Mouse (Mus musculus): ENCODE measurements around the gene Nop9. TPM values are rescaled to one million over a fixed set of nuclear protein-coding genes. Genes with fewer than 3 reads are reported as not detected.

Nop9 gene
- total and polyA plus RNA-seq, 2 experiments from 2014 or later: 17.3 to 30.4 TPM

- no peak for DNase-seq (ENCODE audit: low spot score)
- Histone ChIP-seq H3K4me2 (ENCODE audit: low read depth, low read length, poor library complexity, severe bottlenecking) (no peak overlapping the region), H3K27me3 (ENCODE audit: insufficient read depth, low read length) (0 out of 2 replicates have a peak, but pooled peaks cover 5% of the 10 kb centered on the region), H3K36me3 (ENCODE audit: insufficient read depth, low read length) (no peaks in the 10 kb centered on the region), H3K9ac (replicated peaks; ENCODE audit: low read length, poor library complexity, severe bottlenecking) (no peak overlapping the region), H3K4me1 (ENCODE audit: insufficient read depth, low read length) (no peaks in the 10 kb centered on the region), H3K9me3 (ENCODE audit: low read length) (no peaks in the 10 kb centered on the region), H3K27ac (ENCODE audit: low read depth, low read length) (no peak overlapping the region), H3K4me3 (ENCODE audit: low read depth, low read length) (no peak overlapping the region)
- no peak for TF ChIP-seq CTCF (IDR thresholded peaks at IDR 0.05)
- no peak for ATAC-seq (ENCODE audit: low FRiP score)
- 86% methylated on average over 4 of the region's 4 CpGs for WGBS
Measured at GRCm38 (mm10) chr14:55709509-55709908, 36.0 kb upstream of the Nop9 start.

- WGBS: 77% methylated on average over 7 of the region's 7 CpGs
- DNase-seq (ENCODE audit: low spot score): no peak
- H3K4me1 ChIP-seq (ENCODE audit: insufficient read depth, low read length): no peaks in the 10 kb centered on the region
- peaks cover 9% of the 10 kb centered on the region for H3K36me3 ChIP-seq (ENCODE audit: insufficient read depth, low read length)
- H3K9me3 ChIP-seq (ENCODE audit: low read length): no peaks in the 10 kb centered on the region
- no peak overlapping the region for H3K4me2 ChIP-seq (ENCODE audit: low read depth, low read length, poor library complexity, severe bottlenecking)
- H3K27me3 ChIP-seq (ENCODE audit: insufficient read depth, low read length): 0 out of 2 replicates have a peak, but pooled peaks cover 5% of the 10 kb centered on the region
- TF ChIP-seq CTCF (IDR thresholded peaks at IDR 0.05): no peak
- no peak overlapping the region for H3K4me3 ChIP-seq (ENCODE audit: low read depth, low read length)
- no peak for ATAC-seq (ENCODE audit: low FRiP score)
- H3K9ac ChIP-seq (replicated peaks; ENCODE audit: low read length, poor library complexity, severe bottlenecking): no peak overlapping the region
- no peak overlapping the region for H3K27ac ChIP-seq (ENCODE audit: low read depth, low read length)
Measured at GRCm38 (mm10) chr14:55711786-55712185, 33.7 kb upstream of the Nop9 start.

DNA sequence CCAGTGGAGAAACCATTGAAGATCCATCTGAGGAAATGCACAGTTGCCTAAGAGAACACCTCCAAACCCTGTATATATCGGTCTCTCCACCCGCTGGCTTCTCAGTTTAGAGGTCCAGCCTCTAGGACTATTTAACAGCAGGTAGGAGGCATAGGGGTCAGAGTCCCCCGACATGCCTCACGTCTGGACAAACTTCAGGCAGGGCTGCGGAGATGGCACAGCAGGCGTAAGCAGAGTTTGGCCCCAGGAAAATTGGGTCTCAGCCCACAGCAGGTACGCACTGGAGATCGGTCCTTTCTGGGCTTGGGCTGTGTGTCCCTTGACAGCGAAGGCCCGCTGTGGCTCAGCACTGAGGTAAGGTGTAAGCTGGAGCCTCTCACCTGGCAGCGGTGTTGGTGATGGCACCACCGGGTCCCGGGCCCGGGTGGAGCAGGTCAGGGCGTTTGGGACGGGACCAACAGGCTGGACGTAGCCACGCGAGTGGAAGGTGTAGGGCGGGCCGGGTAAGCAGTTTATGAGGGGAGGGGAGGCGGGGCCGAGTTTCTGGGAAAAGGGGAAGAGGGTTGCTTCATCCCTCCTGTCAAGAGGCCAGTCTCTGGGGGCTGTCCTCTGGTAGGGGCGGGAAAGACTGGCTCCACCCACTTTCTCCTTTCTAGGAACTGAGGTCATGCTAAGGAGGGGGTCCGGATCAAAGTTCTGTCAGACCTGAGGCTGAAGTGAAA lies 32.3 kb upstream of the Nop9 start:
- no peak for ATAC-seq (ENCODE audit: low FRiP score)
- Histone ChIP-seq H3K27ac (ENCODE audit: low read depth, low read length) (no peak overlapping the region), H3K4me2 (ENCODE audit: low read depth, low read length, poor library complexity, severe bottlenecking) (no peak overlapping the region), H3K4me1 (ENCODE audit: insufficient read depth, low read length) (no peaks in the 10 kb centered on the region), H3K9me3 (ENCODE audit: low read length) (no peaks in the 10 kb centered on the region), H3K27me3 (ENCODE audit: insufficient read depth, low read length) (0 out of 2 replicates have a peak, but pooled peaks cover 5% of the 10 kb centered on the region), H3K9ac (replicated peaks; ENCODE audit: low read length, poor library complexity, severe bottlenecking) (no peak overlapping the region), H3K36me3 (ENCODE audit: insufficient read depth, low read length) (peaks cover 19% of the 10 kb centered on the region), H3K4me3 (ENCODE audit: low read depth, low read length) (no peak overlapping the region)
- DNase-seq (ENCODE audit: low spot score): no peak
- 17% methylated on average over 24 of the region's 25 CpGs for WGBS
- no peak for TF ChIP-seq CTCF (IDR thresholded peaks at IDR 0.05)

- Histone ChIP-seq H3K9ac (replicated peaks; ENCODE audit: low read length, poor library complexity, severe bottlenecking) (no peak within 1 kb of the TSS), H3K4me2 (ENCODE audit: low read depth, low read length, poor library complexity, severe bottlenecking) (no peak within 1 kb of the TSS), H3K4me3 (ENCODE audit: low read depth, low read length) (no peak within 1 kb of the TSS), H3K4me1 (ENCODE audit: insufficient read depth, low read length) (no peaks in the 10 kb centered on the region), H3K36me3 (ENCODE audit: insufficient read depth, low read length) (peaks cover 23% of the 10 kb centered on the region), H3K27me3 (ENCODE audit: insufficient read depth, low read length) (0 out of 2 replicates have a peak, but pooled peaks cover 5% of the 10 kb centered on the region), H3K9me3 (ENCODE audit: low read length) (no peaks in the 10 kb centered on the region), H3K27ac (ENCODE audit: low read depth, low read length) (no peak within 1 kb of the TSS)
- ATAC-seq (ENCODE audit: low FRiP score) (no peak), DNase-seq (ENCODE audit: low spot score) (no peak)
- 43% methylated on average over 4 of the region's 4 CpGs for WGBS
- no peak for TF ChIP-seq CTCF (IDR thresholded peaks at IDR 0.05)
Measured at GRCm38 (mm10) chr14:55713729-55714122, 31.8 kb upstream of the Nop9 start, which contains the start of gene Tgm1. TSS of gene Tgm1 (minus strand) at chr14:55713926.

DNA sequence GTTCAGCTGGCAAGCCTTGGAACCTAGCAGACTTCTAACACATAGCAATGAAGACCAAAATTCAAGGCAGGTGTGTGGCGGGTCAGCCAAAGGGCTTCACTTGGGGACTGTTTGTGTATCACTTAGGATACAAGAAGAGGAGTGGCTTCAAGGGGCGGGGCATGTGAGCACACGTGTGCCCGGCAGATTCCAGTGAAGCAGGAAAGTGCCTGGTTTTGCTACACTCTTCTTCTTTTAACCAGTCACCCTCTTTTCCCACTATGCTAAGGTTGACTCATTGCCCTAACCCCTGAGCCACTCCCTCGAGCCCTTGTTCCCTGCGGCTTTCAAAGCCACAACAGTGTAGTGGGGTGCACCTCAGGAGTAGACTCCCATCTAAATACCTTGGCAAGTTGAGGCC lies 30.6 kb upstream of the Nop9 start:
- Histone ChIP-seq H3K27ac (ENCODE audit: low read depth, low read length) (no peak overlapping the region), H3K36me3 (ENCODE audit: insufficient read depth, low read length) (peaks cover 27% of the 10 kb centered on the region), H3K9ac (replicated peaks; ENCODE audit: low read length, poor library complexity, severe bottlenecking) (no peak overlapping the region), H3K4me1 (ENCODE audit: insufficient read depth, low read length) (no peaks in the 10 kb centered on the region), H3K27me3 (ENCODE audit: insufficient read depth, low read length) (0 out of 2 replicates have a peak, but pooled peaks cover 5% of the 10 kb centered on the region), H3K9me3 (ENCODE audit: low read length) (no peaks in the 10 kb centered on the region), H3K4me2 (ENCODE audit: low read depth, low read length, poor library complexity, severe bottlenecking) (no peak overlapping the region), H3K4me3 (ENCODE audit: low read depth, low read length) (no peak overlapping the region)
- no peak for DNase-seq (ENCODE audit: low spot score)
- no peak for TF ChIP-seq CTCF (IDR thresholded peaks at IDR 0.05)
- 39% methylated on average over 6 of the region's 6 CpGs for WGBS
- ATAC-seq (ENCODE audit: low FRiP score): no peak

- no peak for TF ChIP-seq CTCF (IDR thresholded peaks at IDR 0.05)
- peaks cover 5% of the 10 kb centered on the region; the same call in 1 of the 2 replicates for H3K4me1 ChIP-seq (ENCODE audit: insufficient read depth, low read length)
- no peak overlapping the region for H3K4me3 ChIP-seq (ENCODE audit: low read depth, low read length)
- H3K27ac ChIP-seq (ENCODE audit: low read depth, low read length): no peak overlapping the region
- WGBS: 98% methylated on average over 6 of the region's 6 CpGs
- peaks cover 31% of the 10 kb centered on the region for H3K36me3 ChIP-seq (ENCODE audit: insufficient read depth, low read length)
- no peak overlapping the region for H3K4me2 ChIP-seq (ENCODE audit: low read depth, low read length, poor library complexity, severe bottlenecking)
- no peaks in the 10 kb centered on the region for H3K9me3 ChIP-seq (ENCODE audit: low read length)
- H3K9ac ChIP-seq (replicated peaks; ENCODE audit: low read length, poor library complexity, severe bottlenecking): no peak overlapping the region
- ATAC-seq (ENCODE audit: low FRiP score): no peak
- DNase-seq (ENCODE audit: low spot score): no peak
- 0 out of 2 replicates have a peak, but pooled peaks cover 5% of the 10 kb centered on the region for H3K27me3 ChIP-seq (ENCODE audit: insufficient read depth, low read length)
Measured at GRCm38 (mm10) chr14:55716271-55716670, 29.2 kb upstream of the Nop9 start.
